Mouse (Mus musculus) cerebellum, adult 9-10 months (tissue): ENCODE measurements around the gene Vmn2r19.
"Not testable (repeated sequence)": the region's sequence is repeated elsewhere in the genome, so short reads cannot be mapped to it uniquely, and the experiment has no call there.

Experiments
- DNase-seq: peaks from one replicate; pipeline ENCODE4 v3.0.0; 2022

Vmn2r19 gene

DNA sequence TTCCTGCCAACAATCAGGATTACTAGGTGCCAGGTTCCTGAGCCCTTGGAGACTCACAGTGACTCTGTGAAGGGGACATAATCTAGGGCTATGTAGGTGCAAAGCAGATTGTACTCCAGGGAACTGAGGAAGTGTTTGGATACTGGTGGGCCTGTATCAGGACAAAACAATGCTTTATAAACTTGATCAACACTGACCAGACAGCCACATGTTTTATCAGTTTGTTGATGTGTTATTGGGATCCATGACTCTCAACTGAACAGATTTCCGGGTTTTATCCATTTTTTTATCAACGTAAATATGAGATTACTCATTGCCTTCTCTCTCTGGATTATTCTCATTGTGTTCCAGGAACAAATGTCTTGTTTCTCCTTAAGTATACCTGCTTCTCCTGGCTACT lies at the start of gene Vmn2r19:
Gene Vmn2r19 (plus strand): TSS at position 301 of the 400 bp plus-strand sequence.
- DNase-seq: no peak

DNA sequence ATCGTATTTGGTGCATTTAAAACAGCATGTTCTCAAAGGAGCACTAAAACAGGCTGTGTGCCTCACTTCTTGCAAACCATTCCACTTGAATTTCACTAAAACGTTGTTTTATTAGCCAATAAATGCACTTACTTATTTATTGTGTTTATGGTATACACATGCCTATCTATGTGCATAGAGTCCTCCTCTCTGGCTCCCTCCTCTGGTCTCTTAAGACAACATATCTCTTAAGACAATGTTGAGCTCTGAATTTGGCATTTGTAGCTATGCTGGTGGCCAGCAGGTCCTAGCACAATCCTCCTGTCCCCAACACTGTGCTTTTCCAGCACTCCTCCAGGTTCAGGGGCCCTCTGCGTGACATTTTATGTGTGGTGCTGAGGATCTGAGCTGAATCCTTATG lies 49.2 kb upstream of the Vmn2r19 start:
- DNase-seq: no peak

DNA sequence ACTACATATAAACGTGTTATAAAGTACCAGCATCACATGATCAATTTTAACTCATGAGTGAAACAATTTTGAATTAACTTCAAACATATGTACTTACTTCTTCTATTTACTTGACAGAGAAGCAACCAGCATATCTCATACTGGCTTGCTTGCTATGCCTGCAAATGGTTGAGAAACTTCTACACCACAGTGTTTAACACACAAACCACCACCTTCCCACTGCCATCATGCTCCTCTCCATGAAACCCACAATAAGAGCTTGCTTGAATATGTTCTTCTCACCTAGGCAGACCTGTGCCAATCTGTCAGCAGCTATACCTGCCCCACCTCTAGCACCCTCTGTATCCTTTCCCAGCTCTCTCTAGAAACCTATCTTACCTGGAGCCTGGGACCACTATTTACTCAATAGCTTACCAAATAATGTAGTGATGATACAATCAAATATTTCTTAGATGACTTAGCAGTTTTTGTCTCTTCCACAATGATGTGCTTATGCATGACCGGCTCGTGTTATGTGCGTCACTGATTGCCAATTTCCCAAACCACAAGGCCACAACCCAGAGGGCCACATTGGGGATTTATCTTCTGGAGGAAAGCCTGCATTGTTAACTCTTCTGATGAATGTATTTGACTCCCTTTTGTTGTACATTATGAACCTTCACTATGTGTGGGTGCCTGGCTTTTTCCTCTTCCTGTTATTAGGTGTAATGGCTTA lies 48.1 kb upstream of the Vmn2r19 start:
- DNase-seq: no peak

DNA sequence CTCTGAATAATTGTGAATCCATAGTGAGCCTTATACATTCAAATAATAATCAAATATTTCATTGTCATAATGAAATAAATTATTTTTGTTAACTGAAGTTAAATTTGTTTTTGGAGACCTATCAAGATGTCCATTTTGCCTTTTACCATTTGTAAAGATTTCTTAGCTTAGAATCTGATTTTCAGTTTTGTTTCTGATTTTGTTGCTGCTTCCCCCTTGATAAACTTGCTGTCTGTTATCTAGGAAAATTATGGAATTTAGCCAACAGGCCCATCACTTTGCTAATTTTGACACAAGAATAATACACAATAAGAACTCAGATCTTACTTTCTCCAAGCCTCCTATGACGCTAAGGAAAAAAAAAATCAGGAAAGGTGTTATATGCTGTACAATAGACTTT lies 47.3 kb upstream of the Vmn2r19 start:
- DNase-seq: no peak

DNA sequence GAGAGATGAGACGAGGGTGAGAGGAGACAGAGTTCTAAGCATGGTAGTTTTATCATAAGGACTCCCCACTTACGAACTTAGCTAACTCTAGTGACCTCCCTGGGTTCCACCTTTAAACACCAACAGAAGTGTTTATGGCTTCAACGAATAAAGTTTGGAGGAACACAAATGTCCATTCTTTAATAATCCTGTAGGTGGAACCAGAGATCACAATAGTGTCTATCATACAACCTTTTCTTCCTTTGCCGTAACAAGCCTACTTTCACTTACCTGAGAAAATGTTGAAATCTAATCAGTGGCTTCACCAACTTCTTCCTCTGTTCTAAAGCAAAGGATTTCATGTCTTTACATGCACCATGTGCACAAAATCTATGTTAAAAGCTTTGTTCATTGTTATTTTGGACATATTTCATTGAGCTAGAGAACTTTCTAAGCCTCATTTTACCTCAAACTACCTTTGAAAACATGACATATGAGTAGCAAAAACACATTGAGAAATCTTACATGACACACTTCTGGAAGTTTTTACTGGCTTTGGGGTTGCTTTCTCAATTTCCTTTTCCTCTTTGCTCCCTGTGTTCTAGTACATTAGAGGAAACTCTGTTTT lies 46.5 kb upstream of the Vmn2r19 start, which contains the start of gene Clec4d:
Gene Clec4d (plus strand): TSS at position 557 of the 607 bp plus-strand sequence.
- no peak for DNase-seq

- no peak for DNase-seq
Measured at GRCm38 (mm10) chr6:123264194-123264593, 43.9 kb upstream of the Vmn2r19 start.

- no peak for DNase-seq
Measured at GRCm38 (mm10) chr6:123265809-123266208, 42.3 kb upstream of the Vmn2r19 start.

GRCm38 (mm10) chr6:123266945-123267344 lies 41.2 kb upstream of the Vmn2r19 start:
- DNase-seq: no peak

- DNase-seq: no peak
Measured at GRCm38 (mm10) chr6:123279443-123279842, 28.7 kb upstream of the Vmn2r19 start.

DNA sequence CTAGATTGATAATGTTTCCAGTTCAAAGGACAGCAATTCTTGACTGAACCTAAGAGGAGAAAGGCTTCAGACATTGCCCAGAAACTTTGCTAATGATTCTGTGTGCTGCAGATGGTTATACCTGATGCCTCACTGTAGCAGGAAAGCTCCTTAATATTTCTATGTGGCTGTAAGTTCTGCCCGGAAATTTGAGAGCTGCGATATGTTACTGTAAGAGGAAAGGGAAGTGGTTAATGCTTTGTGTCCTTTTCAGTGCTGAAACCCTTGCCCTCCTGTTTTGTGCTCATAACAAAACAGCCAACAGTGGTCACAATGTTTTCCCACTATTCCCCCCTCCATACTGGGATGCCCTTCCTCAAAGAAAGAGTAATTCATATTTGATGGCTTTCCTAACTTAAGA lies 21.8 kb upstream of the Vmn2r19 start:
- DNase-seq: no peak

- no peak for DNase-seq
Measured at GRCm38 (mm10) chr6:123288931-123289330, 19.2 kb upstream of the Vmn2r19 start.

DNA sequence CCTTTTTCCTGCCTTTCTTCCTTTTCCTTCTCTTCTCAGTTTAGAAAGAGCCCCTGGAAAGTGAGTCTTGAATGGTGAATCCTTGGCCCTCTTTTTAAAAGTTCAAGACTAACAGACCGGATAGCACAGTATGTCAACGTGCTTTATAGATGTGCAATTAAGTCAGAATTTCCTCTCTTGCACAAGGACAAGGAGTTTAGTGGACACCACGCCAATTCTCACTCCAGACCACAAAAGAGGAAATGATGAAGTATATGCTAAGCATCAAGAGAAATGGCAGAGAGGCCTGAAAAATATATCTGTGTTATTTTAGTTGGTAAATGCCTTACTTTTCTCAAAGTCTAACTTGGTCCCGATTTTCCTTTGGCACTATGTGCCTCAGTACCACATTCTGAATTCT lies 18.4 kb upstream of the Vmn2r19 start, which contains the start of gene Clec4e:
Gene Clec4e (minus strand): TSS at position 118 of the 400 bp plus-strand sequence.
- DNase-seq: no peak

GRCm38 (mm10) chr6:123292751-123293400 lies 15.3 kb upstream of the Vmn2r19 start:
- DNase-seq: no peak

GRCm38 (mm10) chr6:123293509-123293908 lies 14.6 kb upstream of the Vmn2r19 start:
- not testable (repeated sequence) for DNase-seq

DNA sequence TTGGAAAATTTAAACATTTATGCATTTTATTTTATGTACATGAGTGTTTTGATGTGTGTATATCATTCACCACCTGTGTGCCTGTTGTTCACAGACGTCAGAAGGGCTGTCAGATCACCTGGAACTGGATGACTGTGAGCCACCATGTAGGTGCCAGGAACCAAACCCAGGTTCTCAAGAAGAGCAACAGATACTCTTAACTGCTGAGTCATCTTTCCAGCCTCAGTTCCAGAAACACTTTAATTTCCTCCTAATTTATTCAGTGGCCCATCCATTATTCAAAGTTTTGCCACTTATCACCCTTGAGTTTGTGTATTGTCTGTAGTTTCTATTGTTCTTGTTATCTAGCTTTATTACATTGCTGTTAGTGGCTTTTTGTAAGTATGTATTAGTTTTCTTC lies 11.4 kb upstream of the Vmn2r19 start:
- no peak for DNase-seq

- not testable (repeated sequence) for DNase-seq
Measured at GRCm38 (mm10) chr6:123306315-123306714, 1.8 kb upstream of the Vmn2r19 start.

DNA sequence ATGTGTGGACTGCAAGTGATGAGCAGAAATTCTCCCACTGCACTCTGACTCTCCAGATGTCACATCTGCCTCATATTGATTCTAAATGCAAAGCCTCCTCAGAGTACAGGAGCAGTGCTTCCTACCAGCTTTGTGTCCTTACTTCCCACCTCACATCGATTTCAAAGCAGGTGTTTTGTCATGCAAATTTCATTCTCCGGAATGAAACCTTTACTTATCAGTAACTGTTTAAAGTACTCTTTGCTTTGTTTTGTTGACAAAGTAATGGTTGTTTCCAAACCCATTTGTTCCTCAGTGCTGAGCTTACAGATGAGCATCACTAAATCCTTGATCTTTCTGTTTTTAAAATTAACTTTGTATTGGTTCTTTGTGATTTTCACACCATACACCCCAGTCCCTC lies 24.4 kb downstream of the Vmn2r19 start:
- no peak for DNase-seq

DNA sequence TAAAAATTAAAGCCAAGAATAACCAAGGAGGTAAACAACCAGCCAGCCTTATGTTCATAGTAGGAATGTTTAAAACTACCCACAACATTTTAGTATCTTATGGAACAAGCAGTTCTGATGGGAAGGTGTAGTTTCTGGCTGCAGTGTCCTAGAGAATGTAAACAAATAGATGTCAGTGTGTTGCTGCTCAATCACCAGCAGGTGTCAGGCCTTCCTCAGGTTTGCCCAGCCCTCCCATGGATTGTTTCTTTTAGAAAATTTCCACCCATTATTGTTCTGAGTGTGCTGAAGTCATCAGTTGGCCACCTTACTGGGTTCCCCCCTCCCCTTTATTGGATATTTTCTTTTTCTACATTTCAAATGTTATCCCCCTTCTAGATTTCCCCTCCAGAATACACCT lies 32.0 kb downstream of the Vmn2r19 start:
- no peak for DNase-seq

DNA sequence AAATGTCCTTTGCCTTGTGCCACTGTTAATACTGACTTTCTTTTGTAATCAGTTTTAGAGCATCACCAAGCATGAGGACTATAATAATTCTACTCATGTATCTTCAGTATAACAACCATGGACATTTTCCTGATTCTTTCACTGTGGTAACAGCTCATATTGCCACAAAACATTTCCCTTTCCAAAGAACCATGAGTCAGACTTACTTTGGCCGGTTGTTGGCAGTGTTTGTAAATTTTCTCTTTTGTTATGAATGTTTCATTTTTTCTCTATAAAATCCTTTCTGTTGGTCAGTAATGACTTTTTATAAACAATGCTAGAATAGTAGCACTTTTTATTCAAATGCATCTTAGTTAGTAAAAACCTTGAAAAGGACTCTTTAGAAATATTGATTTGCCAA lies 38.0 kb downstream of the Vmn2r19 start:
- no peak for DNase-seq
